Mouse (Mus musculus) lung, adult 2 months (tissue): ENCODE results near the gene Fzd10. TPM values are rescaled to one million over a fixed set of nuclear protein-coding genes. Genes with fewer than 3 reads are reported as not detected.

Experiments
- DNase-seq: peaks from one replicate; pipeline ENCODE4 v3.0.0; 2022
- H3K4me1 ChIP-seq: fragments of 200-500 bp; 2 replicates; pipeline ENCODE4 v1.6.1; 2011; ENCODE audit warnings: low read length; ENCODE audit not compliant: control insufficient read depth, insufficient read depth
- H3K4me3 ChIP-seq: fragments of 200-500 bp; replicated peaks from 2 replicates; pipeline ENCODE3; 2011; ENCODE audit warnings: low read depth, mild to moderate bottlenecking, control low read depth, low read length; ENCODE audit errors: extremely low read depth
- CTCF ChIP-seq: fragments of 200-500 bp; IDR thresholded peaks from 2 replicates; pipeline ENCODE4 v1.5.1; 2011; ENCODE audit warnings: mild to moderate bottlenecking, low read length, control low read depth; ENCODE audit not compliant: insufficient read depth
- POLR2A ChIP-seq: fragments of 200-500 bp; IDR thresholded peaks from 2 replicates; pipeline ENCODE4 v1.6.1; 2011; ENCODE audit warnings: low read depth, mild to moderate bottlenecking, control low read depth, low read length, borderline replicate concordance; ENCODE audit errors: extremely low read depth
- WGBS: fragments of 180-500 bp; shearing (Covaris S2); methylation state at CpG from one replicate; pipeline ENCODE4 v1.1.7; 2018; 5-methylcytosine and 5-hydroxymethylcytosine counted together
- polyA plus RNA-seq: library from polyadenylated mRNA; depleted of rRNA; stranded (reverse); fragments of >200 nt; gene quantifications from 2 replicates; pipeline ENCODE4 v1.2.3, GENCODE M21; 2012

The Fzd10 gene
- polyA plus RNA-seq, 1 experiment = 1.3 TPM

DNA sequence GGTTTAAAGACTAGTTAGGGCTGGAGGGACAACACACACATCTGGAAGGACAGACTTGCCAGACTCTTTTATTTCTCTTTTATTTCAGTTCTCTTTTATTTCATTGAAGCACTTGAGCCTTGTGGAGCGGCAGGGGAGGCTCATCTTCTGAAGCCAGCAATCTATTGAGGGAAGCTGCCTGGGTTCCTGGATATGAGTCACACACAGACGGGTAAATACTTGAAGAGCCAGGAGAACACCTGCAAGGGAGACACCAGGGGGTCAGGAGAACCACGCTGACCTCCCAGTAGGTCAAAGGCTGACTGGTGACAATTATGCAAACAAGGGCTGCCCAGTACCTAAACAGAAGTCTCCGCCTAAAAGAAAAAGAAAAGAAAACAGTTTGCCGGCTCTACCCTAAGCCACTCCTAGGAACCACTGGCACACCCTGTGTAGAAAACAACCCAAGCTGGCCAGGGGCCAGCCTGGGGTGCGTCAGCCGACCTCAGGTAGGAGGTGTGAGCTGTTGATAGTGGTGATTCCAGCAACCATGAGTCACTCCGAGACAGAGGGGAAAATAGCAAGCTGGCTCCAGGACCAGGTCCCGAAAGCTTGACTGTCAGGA, 21.5 kb upstream of the Fzd10 start:
- WGBS = 24% methylated on average over 9 of the region's 9 CpGs
- Histone ChIP-seq H3K4me3 (no peak overlapping the region), H3K4me1 (peaks cover 5% of the 10 kb centered on the region; the same call in 1 of the 2 replicates)
- no peak for DNase-seq
- TF ChIP-seq POLR2A (no peak), CTCF (no peak)

DNA sequence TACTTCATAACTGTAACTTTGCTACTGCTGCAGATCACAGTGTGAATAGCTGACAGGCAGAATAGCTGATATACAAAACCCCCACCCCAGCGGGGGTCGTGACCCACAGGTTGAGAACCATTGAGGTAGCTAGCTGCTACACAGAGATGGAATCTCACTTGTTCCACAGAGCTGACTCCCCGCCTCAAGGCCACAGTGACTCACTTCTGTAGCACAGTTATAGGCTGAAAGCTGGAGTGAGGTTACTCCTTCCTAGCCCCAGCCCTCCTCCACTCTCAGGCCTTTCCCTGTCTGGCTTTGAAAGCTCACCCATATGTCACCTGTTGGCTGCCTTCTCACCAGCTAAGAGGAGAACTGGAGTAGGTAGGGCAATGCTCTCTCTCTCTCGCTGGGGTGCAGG, 19.7 kb upstream of the Fzd10 start:
- TF ChIP-seq CTCF = no peak
- TF ChIP-seq POLR2A = no peak
- no peak overlapping the region for H3K4me3 ChIP-seq
- no peak for DNase-seq
- 80% methylated on average over 4 of the region's 4 CpGs for WGBS
- peaks cover 5% of the 10 kb centered on the region; the same call in 1 of the 2 replicates for H3K4me1 ChIP-seq

DNA sequence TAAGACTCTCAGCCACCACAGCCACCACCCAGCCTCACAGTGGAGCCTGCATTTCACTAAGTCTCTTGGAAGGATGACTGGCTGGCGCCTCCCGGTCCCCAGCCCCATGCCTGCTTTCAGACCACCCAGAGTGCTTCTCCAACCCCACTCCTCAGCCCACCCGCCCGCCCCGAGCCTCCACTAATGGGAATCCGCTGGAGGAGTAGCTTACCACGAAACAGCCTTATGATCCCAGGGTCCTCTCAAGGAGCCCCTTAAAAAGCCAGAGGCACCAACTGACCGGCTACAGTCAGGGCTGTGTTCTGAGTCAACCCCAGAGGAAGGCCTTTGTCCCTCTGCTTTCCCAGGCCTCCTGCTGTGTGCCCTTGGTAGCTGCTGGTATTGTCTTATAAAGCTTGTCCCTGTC, 19.1 kb upstream of the Fzd10 start:
- Histone ChIP-seq H3K4me1 (peaks cover under 1% of the 10 kb centered on the region; the same call in 1 of the 2 replicates), H3K4me3 (no peak overlapping the region)
- DNase-seq = no peak
- 58% methylated on average over 8 of the region's 8 CpGs for WGBS
- no peak for TF ChIP-seq POLR2A
- TF ChIP-seq CTCF = no peak

DNA sequence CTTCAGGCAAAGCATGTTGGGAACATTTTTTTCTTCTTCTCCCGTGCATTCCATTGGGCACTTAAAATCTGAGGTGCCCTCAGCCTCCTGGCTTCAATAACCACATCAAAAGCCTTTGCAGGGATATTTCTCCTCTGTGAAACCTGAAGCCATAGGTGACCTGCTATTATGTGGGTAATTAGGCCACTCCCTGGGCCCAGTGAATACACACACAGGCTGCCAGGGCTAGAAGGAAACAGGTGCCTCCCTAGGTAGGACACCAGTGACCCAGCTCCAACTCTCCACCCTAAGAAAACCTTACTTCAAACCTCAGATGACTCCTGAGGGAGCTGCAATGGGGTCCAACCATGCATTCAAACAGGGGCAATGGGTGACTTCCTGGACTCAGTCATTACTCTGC, 11.4 kb upstream of the Fzd10 start:
- Histone ChIP-seq H3K4me3 (no peak overlapping the region), H3K4me1 (no peaks in the 10 kb centered on the region)
- no peak for TF ChIP-seq POLR2A
- TF ChIP-seq CTCF = no peak
- DNase-seq = no peak
- 70% methylated on average over 1 of the region's 1 CpGs for WGBS

DNA sequence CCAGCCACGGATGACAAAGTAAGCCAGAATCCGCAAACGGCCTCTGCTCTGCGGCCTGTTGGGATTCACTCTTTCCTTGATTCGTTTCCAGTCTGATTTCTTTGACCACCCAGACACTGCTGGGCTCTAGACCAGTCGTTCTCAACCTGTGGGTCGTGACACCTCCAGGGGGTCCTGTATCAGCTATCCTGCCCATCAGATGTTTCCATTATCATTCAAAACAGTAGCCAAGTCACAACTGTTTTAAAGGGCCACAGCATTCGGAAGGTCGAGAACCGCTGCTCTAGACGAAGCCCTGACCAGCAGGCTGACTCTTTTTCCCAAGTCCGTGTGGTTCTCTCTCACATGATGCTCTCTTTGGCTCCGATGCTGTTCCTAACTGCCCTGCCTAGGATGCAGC, 7.2 kb upstream of the Fzd10 start:
- WGBS = 89% methylated on average over 13 of the region's 13 CpGs
- TF ChIP-seq CTCF (no peak), POLR2A (no peak)
- H3K4me1 ChIP-seq = no peaks in the 10 kb centered on the region
- DNase-seq = no peak
- H3K4me3 ChIP-seq = no peak overlapping the region

DNA sequence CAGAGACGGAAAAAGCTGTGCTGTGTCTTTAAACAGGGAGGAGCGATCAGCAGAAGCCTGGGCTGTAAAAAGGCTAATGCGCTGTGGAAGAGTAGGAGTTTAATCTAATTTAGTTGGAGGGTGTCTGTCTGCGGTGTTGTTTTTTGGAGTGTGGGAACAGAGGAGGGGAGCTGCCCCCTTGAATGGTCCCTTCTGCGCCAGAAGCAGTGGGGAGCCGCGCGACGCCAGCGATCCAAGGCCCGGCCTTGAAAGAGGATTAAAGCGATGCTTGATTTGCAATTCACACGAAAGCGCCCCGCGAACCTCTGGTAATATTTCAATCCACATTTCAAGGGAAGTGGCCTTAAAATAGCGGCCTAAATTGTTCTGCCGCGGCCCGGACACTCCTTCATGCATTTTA, 3.8 kb upstream of the Fzd10 start:
- no peak for TF ChIP-seq CTCF
- TF ChIP-seq POLR2A = no peak
- Histone ChIP-seq H3K4me3 (no peak overlapping the region), H3K4me1 (peaks cover 2% of the 10 kb centered on the region; the same call in 1 of the 2 replicates)
- no peak for DNase-seq
- WGBS = 20% methylated on average over 20 of the region's 20 CpGs

DNA sequence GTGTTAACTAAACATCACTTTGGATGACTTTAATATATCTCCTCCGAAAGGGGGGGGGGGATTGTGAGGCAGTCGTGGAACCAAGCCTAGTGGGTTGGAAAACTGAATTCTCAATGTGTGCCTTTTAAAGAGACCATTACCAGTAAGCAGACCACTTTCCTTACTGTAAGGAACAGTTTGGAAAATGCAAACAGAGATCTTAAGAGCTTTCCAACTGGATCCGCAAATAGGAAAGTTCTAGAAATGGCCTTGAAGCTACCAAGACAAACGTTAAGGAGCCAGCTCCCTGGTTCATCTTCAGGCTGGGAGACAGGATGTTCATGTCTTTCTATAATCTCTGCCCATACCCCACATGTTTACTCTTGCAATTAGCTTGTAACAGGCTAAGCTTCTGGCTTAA, 3.3 kb upstream of the Fzd10 start:
- TF ChIP-seq CTCF (no peak), POLR2A (no peak)
- Histone ChIP-seq H3K4me1 (peaks cover 2% of the 10 kb centered on the region; the same call in 1 of the 2 replicates), H3K4me3 (no peak overlapping the region)
- DNase-seq = no peak
- WGBS = 46% methylated on average over 4 of the region's 4 CpGs

GRCm38 (mm10) chr5:128598191-128598720, 2.4 kb upstream of the Fzd10 start:
- TF ChIP-seq CTCF (no peak), POLR2A (no peak)
- 24% methylated on average over 10 of the region's 10 CpGs for WGBS
- peaks cover 2% of the 10 kb centered on the region; the same call in 1 of the 2 replicates for H3K4me1 ChIP-seq
- no peak overlapping the region for H3K4me3 ChIP-seq
- DNase-seq = no peak

- no peak overlapping the region for H3K4me3 ChIP-seq
- WGBS = 3% methylated on average over 20 of the region's 20 CpGs
Measured at GRCm38 (mm10) chr5:128598760-128599364, 1.8 kb upstream of the Fzd10 start.

DNA sequence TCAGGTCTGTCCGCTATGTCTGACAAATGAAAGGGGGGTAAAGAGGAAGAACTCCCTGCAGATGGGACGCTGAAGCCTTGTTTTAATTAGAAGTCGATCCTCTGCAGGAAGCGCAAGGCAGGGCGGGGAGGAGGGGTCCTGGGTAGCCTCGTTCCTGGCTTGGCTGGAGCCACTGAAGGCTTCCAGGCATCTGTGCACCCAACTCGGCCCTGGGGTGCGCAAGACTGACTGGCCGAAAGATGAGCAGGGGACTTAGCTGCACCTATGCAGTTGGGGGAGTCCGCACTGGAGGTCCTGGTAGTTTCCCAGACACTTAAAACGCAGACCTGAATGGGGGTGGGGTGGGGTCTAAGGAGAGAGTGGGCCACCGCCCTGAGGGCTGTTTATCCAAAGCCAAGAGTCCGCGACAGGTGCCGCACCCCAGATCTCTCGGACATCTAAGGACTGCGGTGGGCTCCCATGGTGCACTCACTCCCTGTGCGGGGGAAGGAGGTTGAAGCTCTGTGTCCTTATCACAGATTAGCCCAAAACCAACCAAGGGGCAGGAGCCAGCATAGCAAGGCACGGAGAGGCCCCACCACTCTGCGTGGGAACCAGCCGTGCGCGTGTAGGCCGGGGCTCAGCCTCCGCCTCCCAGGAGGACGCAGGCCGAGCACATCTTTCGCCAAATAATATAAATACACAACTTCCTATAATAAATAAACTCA, 1.1 kb upstream of the Fzd10 start:
- 3% methylated on average over 28 of the region's 28 CpGs for WGBS
- TF ChIP-seq CTCF (no peak), POLR2A (no peak)
- Histone ChIP-seq H3K4me3 (peak overlapping the region; percentile 13), H3K4me1 (peaks cover 2% of the 10 kb centered on the region; the same call in 1 of the 2 replicates)
- no peak for DNase-seq

More at GRCm38 (mm10) chr5:128598760-128599364, 1.8 kb upstream of the Fzd10 start:
- DNase-seq = no peak
- TF ChIP-seq CTCF = no peak
- H3K4me1 ChIP-seq = peaks cover 2% of the 10 kb centered on the region; the same call in 1 of the 2 replicates
